Mouse (Mus musculus) heart, embryonic 12.5 days (tissue): ENCODE measurements around the gene Nelfe. TPM values are rescaled to one million over a fixed set of nuclear protein-coding genes. Genes with fewer than 3 reads are reported as not detected.
"Not testable (repeated sequence)": the region's sequence is repeated elsewhere in the genome, so short reads cannot be mapped to it uniquely, and the experiment has no call there.

ENCODE experiments used
- ATAC-seq: fragments of 200-750 bp; cut with Nextera tagmentation; 2 replicates; pipeline ENCODE4 v1.8.0; 2017; ENCODE audit warnings: moderate TSS enrichment, moderate library complexity; ENCODE audit not compliant: insufficient number of reproducible peaks, low FRiP score
- H3K27ac ChIP-seq: fragments of 300-500 bp; sonication (generic); 2 replicates; pipeline ENCODE4 v1.5.1; 2016; ENCODE audit warnings: mild to moderate bottlenecking, moderate library complexity; ENCODE audit not compliant: poor library complexity, severe bottlenecking
- H3K27me3 ChIP-seq: fragments of 300-500 bp; sonication (generic); replicated peaks from 2 replicates; pipeline ENCODE4 v1.6.1; 2016; ENCODE audit warnings: mild to moderate bottlenecking, moderate library complexity
- H3K36me3 ChIP-seq: fragments of 300-500 bp; sonication (generic); 2 replicates; pipeline ENCODE4 v1.6.1; 2016; ENCODE audit warnings: mild to moderate bottlenecking, moderate library complexity
- H3K4me1 ChIP-seq: fragments of 300-500 bp; sonication (generic); replicated peaks from 2 replicates; pipeline ENCODE4 v1.6.1; 2016; ENCODE audit warnings: mild to moderate bottlenecking
- H3K4me2 ChIP-seq: fragments of 300-500 bp; sonication (generic); 2 replicates; pipeline ENCODE4 v1.6.1; 2016; ENCODE audit warnings: mild to moderate bottlenecking, moderate library complexity
- H3K4me3 ChIP-seq: fragments of 300-500 bp; sonication (generic); 2 replicates; pipeline ENCODE4 v1.5.1; 2016; ENCODE audit warnings: mild to moderate bottlenecking
- H3K9ac ChIP-seq: fragments of 300-500 bp; sonication (generic); 2 replicates; pipeline ENCODE4 v1.6.1; 2016; ENCODE audit warnings: mild to moderate bottlenecking, moderate library complexity
- H3K9me3 ChIP-seq: fragments of 300-500 bp; sonication (generic); replicated peaks from 2 replicates; pipeline ENCODE4 v1.6.1; 2016; ENCODE audit warnings: mild to moderate bottlenecking, moderate library complexity
- WGBS: fragments of 180-500 bp; shearing (Covaris S2); methylation state at CpG from one replicate; pipeline ENCODE4 v1.1.7; 2016; 5-methylcytosine and 5-hydroxymethylcytosine counted together
- polyA plus RNA-seq: library from polyadenylated mRNA; unstranded; fragments of >200 nt; fragmentation: Nextera tagmentation; extraction: Ambion mirVana; gene quantifications from 2 replicates; pipeline ENCODE4 v1.2.1, GENCODE M21; 2016

Gene Nelfe
- polyA plus RNA-seq, 1 experiment from 2014 or later, result 73.7 TPM

GRCm38 (mm10) chr17:34813747-34814146, 36.4 kb upstream of the Nelfe start:
- not testable (repeated sequence) for H3K27ac ChIP-seq, H3K4me3 ChIP-seq, ATAC-seq, H3K4me1 ChIP-seq, H3K4me2 ChIP-seq, H3K9ac ChIP-seq, H3K36me3 ChIP-seq, H3K9me3 ChIP-seq
- peaks cover 13% of the 10 kb centered on the region for H3K27me3 ChIP-seq
- WGBS, result 55% methylated on average over 12 of the region's 12 CpGs

- 68% methylated on average over 7 of the region's 7 CpGs for WGBS
- no peaks in the 10 kb centered on the region for H3K4me1 ChIP-seq
These were observed 35.3 kb upstream of the Nelfe start for GRCm38 (mm10) chr17:34814818-34815370.

GRCm38 (mm10) chr17:34830776-34831175, 19.4 kb upstream of the Nelfe start:
- H3K4me2 ChIP-seq, H3K27me3 ChIP-seq, H3K27ac ChIP-seq, H3K4me3 ChIP-seq, H3K9ac ChIP-seq, ATAC-seq, H3K4me1 ChIP-seq: not testable (repeated sequence)
- 92% methylated on average over 1 of the region's 1 CpGs for WGBS
- Histone ChIP-seq H3K36me3 (peaks cover 76% of the 10 kb centered on the region), H3K9me3 (peaks cover 17% of the 10 kb centered on the region)

More at GRCm38 (mm10) chr17:34814818-34815370, 35.3 kb upstream of the Nelfe start:
- H3K27ac ChIP-seq, result no peak overlapping the region
- H3K9me3 ChIP-seq, result no peaks in the 10 kb centered on the region
- peaks cover 13% of the 10 kb centered on the region for H3K27me3 ChIP-seq
- ATAC-seq, result no peak
- no peak overlapping the region for H3K9ac ChIP-seq
- no peak overlapping the region for H3K4me2 ChIP-seq
- H3K4me3 ChIP-seq, result no peak overlapping the region
- H3K36me3 ChIP-seq, result no peaks in the 10 kb centered on the region

GRCm38 (mm10) chr17:34836155-34836855, 13.9 kb upstream of the Nelfe start:
- WGBS, result 4% methylated on average over 48 of the region's 48 CpGs
- Histone ChIP-seq H3K9me3 (peaks cover 2% of the 10 kb centered on the region; the same call in 1 of the 2 replicates), H3K27me3 (no peaks in the 10 kb centered on the region), H3K9ac (peak overlapping the region; percentile 76), H3K4me1 (peaks cover 26% of the 10 kb centered on the region), H3K36me3 (peaks cover 54% of the 10 kb centered on the region), H3K27ac (0 out of 2 replicates have a peak overlapping the region, but pooled peaks have one; percentile 3), H3K4me2 (peak overlapping the region; percentile 97), H3K4me3 (peak overlapping the region; percentile 92)
- peak; percentile 88 for ATAC-seq

- Histone ChIP-seq H3K4me3 (peak within 1 kb of the TSS; percentile 92), H3K27ac (peak within 1 kb of the TSS; percentile 19), H3K4me2 (peak within 1 kb of the TSS; percentile 97), H3K36me3 (peaks cover 54% of the 10 kb centered on the region), H3K9ac (peak within 1 kb of the TSS; percentile 76), H3K4me1 (peaks cover 26% of the 10 kb centered on the region), H3K27me3 (no peaks in the 10 kb centered on the region), H3K9me3 (no peaks in the 10 kb centered on the region)
- ATAC-seq, result peak; percentile 95
- under 1% methylated on average over 40 of the region's 40 CpGs for WGBS
These were observed 13.4 kb upstream of the Nelfe start, which contains the start of the genes Stk19 and Dxo for GRCm38 (mm10) chr17:34836856-34837221. Gene Stk19 (minus strand): TSS chr17:34836945. Gene Dxo (plus strand): TSS chr17:34837019.

- Histone ChIP-seq H3K9ac (peak overlapping the region; percentile 76), H3K36me3 (peaks cover 56% of the 10 kb centered on the region), H3K27me3 (no peaks in the 10 kb centered on the region), H3K4me3 (peak overlapping the region; percentile 92), H3K4me2 (peak overlapping the region; percentile 97), H3K4me1 (peaks cover 26% of the 10 kb centered on the region), H3K9me3 (no peaks in the 10 kb centered on the region), H3K27ac (peak overlapping the region; percentile 19; the same call in 1 of the 2 replicates)
- ATAC-seq, result no peak
- WGBS, result 38% methylated on average over 43 of the region's 43 CpGs
These were observed 12.5 kb upstream of the Nelfe start for GRCm38 (mm10) chr17:34837464-34838324.

- Histone ChIP-seq H3K9me3 (no peaks in the 10 kb centered on the region), H3K4me3 (0 out of 2 replicates have a peak overlapping the region, but pooled peaks have one; percentile 5), H3K4me1 (peaks cover 26% of the 10 kb centered on the region), H3K4me2 (peak overlapping the region; percentile 97), H3K27me3 (no peaks in the 10 kb centered on the region), H3K36me3 (peaks cover 56% of the 10 kb centered on the region), H3K27ac (no peak overlapping the region), H3K9ac (no peak overlapping the region)
- ATAC-seq, result no peak
- WGBS, result 90% methylated on average over 7 of the region's 7 CpGs
These were observed 11.4 kb upstream of the Nelfe start for GRCm38 (mm10) chr17:34838785-34839184.

- H3K27ac ChIP-seq, result no peak overlapping the region
- H3K27me3 ChIP-seq, result no peaks in the 10 kb centered on the region
- WGBS, result 83% methylated on average over 6 of the region's 6 CpGs
- peaks cover 22% of the 10 kb centered on the region for H3K4me1 ChIP-seq
- peak; percentile 46; the same call in 1 of the 2 replicates for ATAC-seq
- no peaks in the 10 kb centered on the region for H3K9me3 ChIP-seq
- peaks cover 74% of the 10 kb centered on the region for H3K36me3 ChIP-seq
- no peak overlapping the region for H3K4me3 ChIP-seq
- H3K4me2 ChIP-seq, result 0 out of 2 replicates have a peak overlapping the region, but pooled peaks have one; percentile 10
- H3K9ac ChIP-seq, result no peak overlapping the region
These were observed 9.4 kb upstream of the Nelfe start for GRCm38 (mm10) chr17:34840736-34841307.

- Histone ChIP-seq H3K9ac (no peak overlapping the region), H3K9me3 (no peaks in the 10 kb centered on the region), H3K4me1 (peaks cover 5% of the 10 kb centered on the region), H3K36me3 (peaks cover 83% of the 10 kb centered on the region), H3K27ac (no peak overlapping the region), H3K4me3 (no peak overlapping the region), H3K27me3 (no peaks in the 10 kb centered on the region), H3K4me2 (no peak overlapping the region)
- WGBS, result 90% methylated on average over 13 of the region's 13 CpGs
- no peak for ATAC-seq
These were observed 5.3 kb upstream of the Nelfe start for GRCm38 (mm10) chr17:34844884-34845283.

- Histone ChIP-seq H3K27me3 (no peaks in the 10 kb centered on the region), H3K4me3 (no peak overlapping the region), H3K9ac (no peak overlapping the region), H3K4me1 (peaks cover 16% of the 10 kb centered on the region), H3K4me2 (no peak overlapping the region), H3K9me3 (no peaks in the 10 kb centered on the region), H3K36me3 (peaks cover 62% of the 10 kb centered on the region), H3K27ac (no peak overlapping the region)
- 79% methylated on average over 6 of the region's 6 CpGs for WGBS
- no peak for ATAC-seq
These were observed 3.0 kb upstream of the Nelfe start for GRCm38 (mm10) chr17:34847192-34847591.
